Mouse (Mus musculus): ENCODE measurements at regions not wholly inside any gene's neighbourhood (a gene's known extent, or its start where the extent isn't known, plus 50 kb on each side); places are given as distances from the start of the nearest gene placed in this dataset.

- DNase-seq: no peak
These were observed 103.0 kb downstream of the Nab1 start for GRCm38 (mm10) chr1:52397460-52397859.

GRCm38 (mm10) chr1:52392933-52393332 is 107.5 kb downstream of the Nab1 start:
- DNase-seq: no peak

GRCm38 (mm10) chr1:52388836-52389235 is 111.6 kb downstream of the Nab1 start:
- DNase-seq: no peak

- DNase-seq: no peak
These were observed 112.4 kb downstream of the Nab1 start for GRCm38 (mm10) chr1:52388118-52388517.

GRCm38 (mm10) chr1:52387062-52387461 is 113.4 kb downstream of the Nab1 start:
- DNase-seq: no peak

GRCm38 (mm10) chr1:52375320-52375719 is 125.2 kb downstream of the Nab1 start:
- DNase-seq: no peak

GRCm38 (mm10) chr1:52374666-52375065 is 125.8 kb downstream of the Nab1 start:
- DNase-seq: no peak

GRCm38 (mm10) chr1:52373817-52374216 is 126.7 kb downstream of the Nab1 start:
- no peak for DNase-seq

- DNase-seq: no peak
These were observed 133.4 kb upstream of the Gls start for GRCm38 (mm10) chr1:52366386-52366785.

- no peak for DNase-seq
These were observed 130.6 kb upstream of the Gls start for GRCm38 (mm10) chr1:52363625-52364024.

GRCm38 (mm10) chr1:52362976-52363375 is 129.9 kb upstream of the Gls start:
- no peak for DNase-seq

GRCm38 (mm10) chr1:52354041-52354582 is 121.1 kb upstream of the Gls start:
- DNase-seq: peak; percentile 12

GRCm38 (mm10) chr1:52342127-52342526 is 109.1 kb upstream of the Gls start:
- no peak for DNase-seq

GRCm38 (mm10) chr1:52338704-52339103 is 105.7 kb upstream of the Gls start:
- DNase-seq: no peak

- DNase-seq: no peak
These were observed 105.2 kb upstream of the Gls start for GRCm38 (mm10) chr1:52338243-52338642.

GRCm38 (mm10) chr1:52336696-52337095 is 103.7 kb upstream of the Gls start:
- no peak for DNase-seq

- DNase-seq: no peak
These were observed 99.0 kb upstream of the Gls start for GRCm38 (mm10) chr1:52332013-52332412.

GRCm38 (mm10) chr1:52331442-52331841 is 98.4 kb upstream of the Gls start:
- no peak for DNase-seq

GRCm38 (mm10) chr1:52330496-52330895 is 97.5 kb upstream of the Gls start:
- no peak for DNase-seq

GRCm38 (mm10) chr1:52328507-52328906 is 95.5 kb upstream of the Gls start:
- no peak for DNase-seq

- no peak for DNase-seq
These were observed 91.3 kb upstream of the Gls start for GRCm38 (mm10) chr1:52324356-52324755.

- DNase-seq: no peak
These were observed 79.1 kb upstream of the Gls start for GRCm38 (mm10) chr1:52312076-52312633.

GRCm38 (mm10) chr1:52306892-52307291 is 73.9 kb upstream of the Gls start:
- peak; percentile 25 for DNase-seq

- DNase-seq: no peak
These were observed 72.9 kb upstream of the Gls start for GRCm38 (mm10) chr1:52305679-52306632.
